Mouse (Mus musculus) CH12.LX (cell line): ENCODE data around the gene Dnaaf5. TPM values are rescaled to one million over a fixed set of nuclear protein-coding genes. Genes with fewer than 3 reads are reported as not detected.

Experiments used
- DNase-seq: peaks from one replicate; pipeline ENCODE4 v3.0.0-alpha.2; 2013; ENCODE audit errors: extremely low read depth
- H3K27ac ChIP-seq: 2 replicates; pipeline ENCODE4 v1.5.1; 2012; ENCODE audit warnings: low read depth, mild to moderate bottlenecking, control low read depth, moderate library complexity; ENCODE audit not compliant: insufficient read depth
- H3K27me3 ChIP-seq: replicated peaks from 2 replicates; pipeline ENCODE3; 2012; ENCODE audit warnings: inconsistent platforms
- H3K36me3 ChIP-seq, 2 experiments: replicated peaks in 1 of 2; 2 replicates each; pipeline versions ENCODE3 to v1.6.1; 2012; ENCODE audit warnings: inconsistent platforms in 1 of 2, low read length in 1 of 2, mild to moderate bottlenecking in 1 of 2, mixed read lengths in 1 of 2, moderate library complexity in 1 of 2; ENCODE audit not compliant: control insufficient read depth in 1 of 2, insufficient read depth in 1 of 2
- H3K4me1 ChIP-seq, 2 experiments: 2 replicates each; pipeline ENCODE4 v1.6.1; 2012; ENCODE audit warnings: inconsistent platforms in 1 of 2, moderate library complexity in 1 of 2; ENCODE audit not compliant: insufficient read depth in 2 of 2, control insufficient read depth in 1 of 2
- H3K4me2 ChIP-seq: 2 replicates; pipeline ENCODE4 v1.6.1; 2012; ENCODE audit warnings: low read depth, mild to moderate bottlenecking, control low read depth; ENCODE audit not compliant: poor library complexity, insufficient read depth, severe bottlenecking
- H3K4me3 ChIP-seq, 3 experiments: fragments of 150-350 bp in 1 of 3; sonication (generic) in 1 of 3; replicated peaks in 1 of 3; 2 replicates each; pipeline versions ENCODE3 to v1.5.1; 2011 to 2012; ENCODE audit warnings: low read depth in 2 of 3, low read length in 2 of 3, mild to moderate bottlenecking in 2 of 3, moderate library complexity in 2 of 3, control low read depth in 1 of 3, improper control_type of control experiment in 1 of 3, inconsistent platforms in 1 of 3, mixed read lengths in 1 of 3; ENCODE audit not compliant: poor library complexity in 1 of 3
- H3K79me2 ChIP-seq: replicated peaks from 2 replicates; pipeline ENCODE4 v1.6.1; 2012; ENCODE audit warnings: mild to moderate bottlenecking, moderate library complexity; ENCODE audit not compliant: control insufficient read depth, poor library complexity, insufficient read depth, severe bottlenecking; ENCODE audit errors: extremely low read depth
- H3K9ac ChIP-seq: 2 replicates; pipeline ENCODE4 v1.6.1; 2012; ENCODE audit warnings: low read depth, mild to moderate bottlenecking, control low read depth, moderate library complexity; ENCODE audit not compliant: insufficient read depth
- H3K9me3 ChIP-seq: replicated peaks from 2 replicates; pipeline ENCODE3; 2012; ENCODE audit warnings: low read length, inconsistent platforms, mixed read lengths
- CHD1 ChIP-seq: IDR thresholded peaks from 2 replicates; pipeline ENCODE4 v1.6.1; 2012; ENCODE audit warnings: low read depth, low read length, improper control_type of control experiment, inconsistent platforms
- CHD2 ChIP-seq: IDR thresholded peaks from 2 replicates; pipeline ENCODE4 v1.6.1; 2011; ENCODE audit warnings: low read length, improper control_type of control experiment
- CTCF ChIP-seq, 2 experiments: IDR thresholded peaks in 1 of 2; conservative IDR thresholded peaks in 1 of 2; 2 replicates each; pipeline ENCODE4 v1.5.1; 2011 to 2012; ENCODE audit warnings: low read depth in 2 of 2, low read length in 2 of 2, improper control_type of control experiment in 1 of 2, inconsistent platforms in 1 of 2, mild to moderate bottlenecking in 1 of 2, moderate library complexity in 1 of 2
- E2F4 ChIP-seq: IDR thresholded peaks from 2 replicates; pipeline ENCODE4 v1.6.1; 2011; ENCODE audit warnings: low read depth, low read length, improper control_type of control experiment; ENCODE audit not compliant: insufficient replicate concordance
- ELF1 ChIP-seq: IDR thresholded peaks from 2 replicates; pipeline ENCODE4 v1.6.1; 2014; ENCODE audit warnings: low read depth, mild to moderate bottlenecking, inconsistent platforms, low read length, improper control_type of control experiment
- EP300 ChIP-seq: IDR thresholded peaks from 2 replicates; pipeline ENCODE4 v1.6.1; 2011; ENCODE audit warnings: low read length, improper control_type of control experiment
- GABPA ChIP-seq: IDR thresholded peaks from 2 replicates; pipeline ENCODE4 v1.6.1; 2012; ENCODE audit warnings: low read depth, low read length, improper control_type of control experiment, inconsistent platforms; ENCODE audit not compliant: insufficient replicate concordance
- HCFC1 ChIP-seq: IDR thresholded peaks from 2 replicates; pipeline ENCODE4 v1.6.1; 2012; ENCODE audit warnings: low read depth, mild to moderate bottlenecking, inconsistent platforms, low read length, improper control_type of control experiment
- IRF4 ChIP-seq: IDR thresholded peaks from 2 replicates; pipeline ENCODE4 v1.6.1; 2014; ENCODE audit warnings: low read depth, mild to moderate bottlenecking, inconsistent platforms, low read length, improper control_type of control experiment
- JUND ChIP-seq: conservative IDR thresholded peaks from 2 replicates; pipeline ENCODE4 v1.6.1; 2011; ENCODE audit warnings: low read depth, low read length, improper control_type of control experiment
- MAX ChIP-seq: IDR thresholded peaks from 2 replicates; pipeline ENCODE4 v1.6.1; 2011; ENCODE audit warnings: low read length, improper control_type of control experiment
- MAZ ChIP-seq: IDR thresholded peaks from 2 replicates; pipeline ENCODE4 v1.6.1; 2012; ENCODE audit warnings: low read depth, mild to moderate bottlenecking, inconsistent platforms, low read length, improper control_type of control experiment, moderate library complexity
- MEF2A ChIP-seq: IDR thresholded peaks from 2 replicates; pipeline ENCODE4 v1.6.1; 2014; ENCODE audit warnings: low read depth, mild to moderate bottlenecking, inconsistent platforms, low read length, improper control_type of control experiment, borderline replicate concordance
- MYC ChIP-seq: IDR thresholded peaks from 2 replicates; pipeline ENCODE4 v1.6.1; 2011; ENCODE audit warnings: low read depth, mild to moderate bottlenecking, improper control_type of control experiment, low read length
- PAX5 ChIP-seq: IDR thresholded peaks from 2 replicates; pipeline ENCODE4 v1.6.1; 2012; ENCODE audit warnings: low read length, inconsistent platforms, mixed read lengths
- POLR2A ChIP-seq: IDR thresholded peaks from 2 replicates; pipeline ENCODE4 v1.6.1; 2011; ENCODE audit warnings: low read depth, mild to moderate bottlenecking, improper control_type of control experiment, low read length
- POLR2AphosphoS2 ChIP-seq: IDR thresholded peaks from 2 replicates; pipeline ENCODE4 v1.6.1; 2011; ENCODE audit warnings: low read depth, low read length, improper control_type of control experiment
- RCOR1 ChIP-seq: conservative IDR thresholded peaks from 2 replicates; pipeline ENCODE4 v1.6.1; 2012; ENCODE audit warnings: low read depth, mild to moderate bottlenecking, inconsistent platforms, low read length, improper control_type of control experiment
- TCF12 ChIP-seq: IDR thresholded peaks from 2 replicates; pipeline ENCODE4 v1.6.1; 2014; ENCODE audit warnings: low read depth, mild to moderate bottlenecking, inconsistent platforms, low read length, improper control_type of control experiment
- USF2 ChIP-seq: conservative IDR thresholded peaks from 2 replicates; pipeline ENCODE4 v1.6.1; 2011; ENCODE audit warnings: low read depth, low read length, improper control_type of control experiment
- ZKSCAN1 ChIP-seq: IDR thresholded peaks from 2 replicates; pipeline ENCODE4 v1.6.1; 2012; ENCODE audit warnings: low read depth, inconsistent platforms, low read length, improper control_type of control experiment, borderline replicate concordance
- dilution Hi-C: fragments of 300-500 bp; cut with MboI; formaldehyde crosslinking; loops from 2 replicates; pipeline ENCODE4 v1.14.3; 2020; ENCODE audit warnings: low sequenced_read_pairs; ENCODE audit not compliant: extremely low pct_unique_long_range_greater_than_20kb, extremely low pct_ligation_motif_present
- in situ Hi-C: fragments of 300-500 bp; cut with MboI; formaldehyde crosslinking; loops from 3 replicates; pipeline ENCODE4 v1.14.3; 2019; ENCODE audit warnings: low sequenced_read_pairs, low pct_ligation_motif_present, low pct_unique_long_range_greater_than_20kb, mixed read lengths
- polyA plus RNA-seq: library from polyadenylated mRNA; unstranded; fragments of >175 nt; gene quantifications from 2 replicates; pipeline ENCODE4 v1.2.1, GENCODE M21; 2012; ENCODE audit warnings: low read depth; ENCODE audit not compliant: insufficient read length
- total RNA-seq, 2 experiments: library from RNA; depleted of rRNA; stranded (reverse); fragments of 300-350 nt in 1 of 2; fragments of >200 nt in 1 of 2; gene quantifications; 2 replicates each; pipeline ENCODE4 v1.2.3; 2012 to 2014

Dnaaf5 gene
- total and polyA plus RNA-seq, 3 experiments, result 17.9 to 25.2 (median 21.7) TPM

GRCm38 (mm10) chr5:139111991-139112390 is 38.0 kb upstream of the Dnaaf5 start:
- Histone ChIP-seq H3K9ac (no peak overlapping the region), H3K79me2 (no peaks in the 10 kb centered on the region), H3K36me3 (no peaks in the 10 kb centered on the region), H3K4me1 (peaks cover 0 to 3% of the 10 kb centered on the region in 2 experiments; a peak in 1 of 4 replicates), H3K27ac (no peak overlapping the region), H3K4me2 (no peak overlapping the region), H3K4me3 (no peak overlapping the region), H3K9me3 (no peaks in the 10 kb centered on the region), H3K27me3 (no peaks in the 10 kb centered on the region)
- in situ Hi-C loops (no loop called here), dilution Hi-C loops (no loop called here)
- TF ChIP-seq PAX5 (no peak), CHD2 (no peak), MYC (no peak), GABPA (no peak), ZKSCAN1 (no peak), USF2 (no peak), RCOR1 (no peak), EP300 (no peak), TCF12 (no peak), MAX (no peak), IRF4 (no peak), MAZ (no peak), JUND (no peak), POLR2AphosphoS2 (no peak), CHD1 (no peak), ELF1 (no peak), CTCF (conservative IDR thresholded peaks at IDR 0.05 in 1 of 2, IDR thresholded peaks at IDR 0.05 in 1 of 2; ENCODE audit: low read depth in 2 of 2, low read length in 2 of 2) (no peak), E2F4 (no peak), POLR2A (no peak)
- DNase-seq, result no peak

GRCm38 (mm10) chr5:139112418-139112817 is 37.6 kb upstream of the Dnaaf5 start:
- in situ Hi-C loops (no loop called here), dilution Hi-C loops (no loop called here)
- Histone ChIP-seq H3K27me3 (no peaks in the 10 kb centered on the region), H3K79me2 (no peaks in the 10 kb centered on the region), H3K36me3 (no peaks in the 10 kb centered on the region), H3K4me1 (peaks cover 0 to 3% of the 10 kb centered on the region in 2 experiments; a peak in 1 of 4 replicates), H3K9ac (no peak overlapping the region), H3K27ac (no peak overlapping the region), H3K4me2 (no peak overlapping the region), H3K4me3 (no peak overlapping the region), H3K9me3 (no peaks in the 10 kb centered on the region)
- TF ChIP-seq E2F4, result no peak
- TF ChIP-seq MEF2A, result no peak
- TF ChIP-seq IRF4, result no peak
- no peak for TF ChIP-seq CHD2
- no peak for TF ChIP-seq HCFC1
- TF ChIP-seq GABPA, result no peak
- no peak for DNase-seq
